Mouse (Mus musculus) cerebellum, adult 2 months (tissue): ENCODE data around the gene Manf.

Experiments
- CTCF ChIP-seq: fragments of 200-500 bp; IDR thresholded peaks from 2 replicates; pipeline ENCODE4 v1.5.1; 2011; ENCODE audit warnings: low read depth, mild to moderate bottlenecking, control low read depth, low read length, moderate library complexity, borderline replicate concordance; ENCODE audit not compliant: insufficient read depth
- POLR2A ChIP-seq: fragments of 200-500 bp; IDR thresholded peaks from 2 replicates; pipeline ENCODE4 v1.6.1; 2011; ENCODE audit warnings: low read length, control low read depth, borderline replicate concordance; ENCODE audit not compliant: insufficient read depth

GRCm38 (mm10) chr9:106840569-106840968, 51.2 kb downstream of the Manf start:
- TF ChIP-seq CTCF (no peak), POLR2A (no peak)
